Mouse (Mus musculus): ENCODE results near the gene Prmt7.

The Prmt7 gene

DNA sequence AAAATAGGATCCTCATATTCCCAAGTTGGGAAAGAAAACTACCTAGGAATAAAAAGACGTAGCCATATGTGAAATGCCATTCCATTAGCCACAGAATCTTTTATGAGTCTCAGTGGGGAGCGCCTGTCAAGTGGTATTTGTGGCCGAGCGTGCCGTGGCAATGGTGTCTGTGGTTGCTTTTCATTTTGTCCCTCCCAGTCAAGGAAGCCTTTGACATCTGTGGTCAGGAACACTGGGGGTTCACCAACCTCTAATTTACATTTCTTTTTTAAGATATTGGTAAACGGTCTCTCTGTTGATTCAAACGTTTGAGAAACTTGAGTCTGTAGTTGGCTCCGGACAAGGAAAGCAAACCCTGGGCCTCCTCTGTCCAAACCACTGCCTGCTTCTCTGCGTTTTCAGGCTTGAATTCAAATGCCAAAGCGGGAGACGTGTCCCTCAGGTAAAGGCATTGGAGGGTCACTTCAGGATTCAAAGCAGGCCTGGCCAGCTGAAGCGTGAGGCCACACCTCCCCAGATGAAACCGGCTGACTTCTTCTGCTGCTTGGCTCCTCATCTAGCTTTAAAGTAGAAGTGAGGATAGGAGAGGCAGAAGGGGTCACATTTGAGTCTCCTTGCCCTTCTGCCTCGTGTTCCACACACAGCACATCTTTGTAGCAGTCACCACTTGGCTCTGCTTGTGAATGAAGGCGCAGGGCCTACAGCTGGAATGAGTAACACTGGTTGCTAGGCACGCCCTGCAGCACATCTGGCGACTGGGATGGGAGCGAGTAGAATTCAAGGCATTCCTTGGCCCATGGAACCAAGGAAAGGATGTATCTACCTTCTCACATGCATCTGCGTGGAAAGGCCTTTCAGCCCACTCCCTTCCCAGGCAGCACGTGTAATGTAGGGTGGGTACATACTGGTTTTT is 82.0 kb downstream of the Prmt7 start:
- DNase-seq, result no peak

DNA sequence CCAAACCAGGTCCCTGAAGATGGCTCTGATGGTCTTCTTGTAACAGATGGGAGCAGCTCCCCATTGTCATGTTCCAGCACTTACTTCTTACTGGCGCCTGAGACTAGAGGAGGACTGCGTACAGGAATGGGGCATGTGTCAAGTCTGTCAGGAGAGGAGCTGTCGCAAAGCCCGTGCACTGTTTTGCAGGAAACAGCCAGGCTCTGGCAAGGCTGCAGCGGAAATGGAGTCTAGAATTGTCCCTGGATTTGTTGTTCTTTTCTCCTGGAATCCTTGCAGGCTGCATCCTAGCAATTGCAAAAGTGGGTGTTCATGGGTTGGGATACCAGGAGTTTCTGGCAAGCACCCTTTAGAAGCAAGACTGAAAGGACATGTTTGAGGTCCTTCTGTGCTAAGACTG is 87.5 kb downstream of the Prmt7 start:
- DNase-seq, result no peak

DNA sequence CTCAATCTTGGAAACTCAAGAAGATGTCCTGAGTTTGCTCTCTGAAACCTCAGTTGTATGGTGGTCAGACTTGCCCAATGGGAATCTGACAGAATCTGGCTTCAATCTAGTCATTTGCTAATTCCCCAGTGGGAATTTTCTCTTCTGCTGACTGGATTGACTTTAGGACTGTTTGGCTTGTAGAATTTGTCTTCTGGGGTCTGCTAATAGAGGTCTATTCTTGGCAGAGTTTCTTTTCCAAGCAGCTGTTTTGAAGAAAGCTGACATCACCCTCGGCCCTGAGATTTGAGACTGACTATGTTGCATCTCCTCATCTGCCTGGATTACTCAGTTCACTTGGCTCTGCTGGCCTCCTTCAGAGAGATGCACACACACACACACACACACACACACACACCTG is 88.1 kb downstream of the Prmt7 start:
- no peak for DNase-seq

DNA sequence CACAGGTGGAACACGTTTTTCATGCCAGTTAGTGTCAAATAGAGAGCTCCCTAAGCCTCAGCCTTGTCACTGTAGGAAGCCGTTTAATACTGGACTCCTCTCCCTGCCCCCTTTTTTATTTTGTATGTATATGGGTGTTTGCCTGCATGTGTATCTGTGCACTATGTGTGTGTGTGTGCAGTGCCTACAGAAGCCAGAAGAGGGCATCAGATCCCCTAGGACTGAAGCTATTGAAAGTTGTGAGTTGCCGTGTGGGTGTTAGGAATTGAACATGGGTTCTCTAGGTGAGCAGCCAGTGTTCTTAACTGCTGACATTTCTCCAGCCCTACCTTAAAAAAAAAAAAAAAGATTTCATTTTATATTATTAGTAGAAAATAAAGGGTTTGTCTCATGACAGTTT is 89.0 kb downstream of the Prmt7 start:
- no peak for DNase-seq

DNA sequence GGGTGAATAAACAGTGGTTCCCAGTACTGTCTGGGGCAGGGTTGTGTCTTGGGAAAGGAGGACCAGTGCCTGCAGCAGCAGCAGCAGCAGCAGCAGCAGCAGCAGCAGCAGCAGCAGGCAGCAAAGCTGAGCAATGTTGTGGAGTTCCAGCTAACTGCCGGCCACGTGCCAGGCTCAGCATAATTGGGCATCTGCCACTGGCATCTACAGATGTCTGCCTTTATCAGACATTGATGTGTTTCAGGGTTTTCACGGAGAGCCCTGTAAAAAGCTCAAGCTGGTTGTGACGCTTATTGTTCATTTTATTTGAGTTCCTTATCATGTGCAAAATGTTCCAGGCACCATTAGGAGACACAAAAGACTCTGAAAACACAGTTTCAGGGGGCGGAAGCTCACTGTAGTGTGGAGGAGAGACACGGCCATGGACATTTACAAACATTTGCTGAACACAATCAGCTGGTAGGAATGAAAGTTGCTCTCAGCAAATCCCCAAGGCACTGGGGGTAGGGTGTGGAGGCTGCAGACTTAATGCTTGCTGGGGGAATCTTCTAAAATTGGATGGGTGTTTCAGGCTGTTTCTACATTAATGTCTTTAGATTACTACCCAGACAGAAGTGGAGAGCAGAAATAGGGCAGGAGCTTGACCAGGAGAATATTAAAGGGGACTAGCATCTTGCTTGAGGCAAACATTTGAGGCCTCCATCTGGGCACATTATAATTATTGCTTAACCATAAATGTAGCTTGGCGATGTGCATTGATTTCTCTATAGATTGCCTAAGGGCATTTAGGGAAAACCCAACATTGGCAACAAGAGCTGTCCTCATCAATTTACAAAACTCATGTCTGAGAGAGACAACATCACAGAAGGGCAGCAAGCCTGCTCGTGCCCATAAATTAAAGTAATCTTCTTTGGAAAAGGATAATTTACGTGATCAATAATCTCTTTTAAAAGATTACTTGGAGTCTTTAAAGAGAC is 90.3 kb downstream of the Prmt7 start:
- no peak for DNase-seq

All from thymus, postnatal 14 days (tissue).